In the genomic region with DNA sequence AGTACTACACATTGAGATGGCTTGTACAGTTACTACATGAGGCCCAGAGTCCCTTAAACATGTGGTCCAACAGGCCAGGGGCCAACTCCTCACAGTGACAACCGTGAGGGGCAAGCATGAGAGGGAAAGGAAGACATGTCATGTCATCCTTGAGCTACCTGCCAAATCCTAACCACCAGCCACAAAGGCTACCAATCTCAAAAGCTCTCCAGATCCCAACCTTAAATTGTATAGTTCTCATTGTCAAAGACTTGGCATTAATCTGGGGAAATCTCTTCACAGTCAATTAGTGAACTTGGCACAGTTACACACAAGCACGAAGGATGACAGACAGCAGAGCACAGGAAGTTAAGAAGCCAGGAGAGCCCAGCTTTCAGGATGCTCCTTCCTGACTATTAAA, we compare ENCODE assay signal across 19 mouse cellular contexts. TPM values are rescaled to one million over a fixed set of nuclear protein-coding genes. Genes with fewer than 3 reads are reported as not detected.
DNase-seq lines count a peak whose midpoint lies in the region; ATAC-seq and TF ChIP-seq lines count a peak whose summit lies in the region.
"Had no signal": no experiment of that assay in that cellular context is flagged by ENCODE, and none has a peak within 500 bp of the region (broad histone marks: within the 10 kb centered on the region; RNA-seq: fewer than 3 reads in every experiment).

No protein-coding gene starts in this region.

- no peak overlapping the region for H3K27ac ChIP-seq in forebrain, embryonic 12.5 days
- no peak overlapping the region for H3K27ac ChIP-seq in forebrain, embryonic 10.5 days
- no peak overlapping the region; the same call in 1 of the 2 replicates for H3K27ac ChIP-seq in lung, embryonic 14.5 days (ENCODE audit: low read depth)
- H3K27ac ChIP-seq in forebrain, embryonic 15.5 days (replicated peaks), result no peak overlapping the region
- H3K27ac ChIP-seq in midbrain, embryonic 15.5 days, result no peak overlapping the region
- H3K27ac ChIP-seq: limb, embryonic 15.5 days had no signal

- H3K4me2 ChIP-seq in forebrain, embryonic 12.5 days, result no peak overlapping the region
- H3K4me2 ChIP-seq in lung, embryonic 14.5 days, result no peak overlapping the region
- no peak overlapping the region for H3K4me2 ChIP-seq in forebrain, embryonic 15.5 days (replicated peaks)
- no peak overlapping the region for H3K4me2 ChIP-seq in midbrain, embryonic 15.5 days
- H3K4me2 ChIP-seq: limb, embryonic 15.5 days had no signal

- 60% methylated on average over 2 of the region's 2 CpGs for WGBS in forebrain, embryonic 12.5 days
- WGBS in forebrain, embryonic 10.5 days, result 83% methylated on average over 2 of the region's 2 CpGs
- 23% methylated on average over 2 of the region's 2 CpGs for WGBS in lung, embryonic 14.5 days
- 25% methylated on average over 2 of the region's 2 CpGs for WGBS in forebrain, embryonic 15.5 days
- 34% methylated on average over 2 of the region's 2 CpGs for WGBS in midbrain, embryonic 15.5 days

- H3K27me3 ChIP-seq in forebrain, embryonic 12.5 days, result no peaks in the 10 kb centered on the region
- no peaks in the 10 kb centered on the region for H3K27me3 ChIP-seq in forebrain, embryonic 10.5 days (ENCODE audit: poor library complexity, severe bottlenecking)
- H3K27me3 ChIP-seq in lung, embryonic 14.5 days (ENCODE audit: insufficient read depth, low read length), result no peaks in the 10 kb centered on the region
- H3K27me3 ChIP-seq in forebrain, embryonic 15.5 days, result no peaks in the 10 kb centered on the region
- no peaks in the 10 kb centered on the region for H3K27me3 ChIP-seq in midbrain, embryonic 15.5 days (replicated peaks)
- H3K27me3 ChIP-seq: limb, embryonic 15.5 days had no signal

- H3K9ac ChIP-seq in forebrain, embryonic 12.5 days, result no peak overlapping the region
- H3K9ac ChIP-seq in lung, embryonic 14.5 days, result no peak overlapping the region
- no peak overlapping the region for H3K9ac ChIP-seq in forebrain, embryonic 15.5 days (replicated peaks)
- no peak overlapping the region for H3K9ac ChIP-seq in midbrain, embryonic 15.5 days
- H3K9ac ChIP-seq: limb, embryonic 15.5 days had no signal

- ATAC-seq in forebrain, embryonic 12.5 days (ENCODE audit: low FRiP score), result peak; percentile 53; the same call in 1 of the 2 replicates
- ATAC-seq in lung, embryonic 14.5 days (ENCODE audit: insufficient read depth), result peak; percentile 28; the same call in 1 of the 2 replicates
- ATAC-seq in forebrain, embryonic 15.5 days (replicated peaks), result peak; percentile 63; the same call in 1 of the 2 replicates
- peak; percentile 71 for ATAC-seq in midbrain, embryonic 15.5 days (replicated peaks)
- ATAC-seq: inflammation-experienced regulatory T-cells, adult 6 months had no signal

- no peak for TF ChIP-seq CTCF in lung, embryonic 14.5 days (IDR thresholded peaks at IDR 0.05; ENCODE audit: low read depth)

- no peaks in the 10 kb centered on the region for H3K36me3 ChIP-seq in forebrain, embryonic 12.5 days (replicated peaks)
- H3K36me3 ChIP-seq in forebrain, embryonic 10.5 days (replicated peaks), result no peaks in the 10 kb centered on the region
- no peaks in the 10 kb centered on the region for H3K36me3 ChIP-seq in lung, embryonic 14.5 days (ENCODE audit: insufficient read depth)
- H3K36me3 ChIP-seq in forebrain, embryonic 15.5 days, result no peaks in the 10 kb centered on the region
- no peaks in the 10 kb centered on the region for H3K36me3 ChIP-seq in midbrain, embryonic 15.5 days (replicated peaks)
- H3K36me3 ChIP-seq: limb, embryonic 15.5 days had no signal

- peaks cover 7% of the 10 kb centered on the region; the same call in 1 of the 2 replicates for H3K4me1 ChIP-seq in forebrain, embryonic 12.5 days
- no peaks in the 10 kb centered on the region for H3K4me1 ChIP-seq in forebrain, embryonic 10.5 days
- peaks cover 9% of the 10 kb centered on the region; the same call in 1 of the 2 replicates for H3K4me1 ChIP-seq in lung, embryonic 14.5 days (ENCODE audit: insufficient read depth)
- H3K4me1 ChIP-seq in forebrain, embryonic 15.5 days, result peaks cover 5% of the 10 kb centered on the region
- no peaks in the 10 kb centered on the region for H3K4me1 ChIP-seq in midbrain, embryonic 15.5 days
- H3K4me1 ChIP-seq: limb, embryonic 15.5 days had no signal

- no peak overlapping the region for H3K4me3 ChIP-seq in forebrain, embryonic 12.5 days (replicated peaks)
- no peak overlapping the region for H3K4me3 ChIP-seq in forebrain, embryonic 10.5 days
- H3K4me3 ChIP-seq in lung, embryonic 14.5 days (ENCODE audit: low read depth, low read length), result no peak overlapping the region
- no peak overlapping the region for H3K4me3 ChIP-seq in forebrain, embryonic 15.5 days
- no peak overlapping the region for H3K4me3 ChIP-seq in midbrain, embryonic 15.5 days
- H3K4me3 ChIP-seq: limb, embryonic 15.5 days had no signal

- DNase-seq in forebrain, embryonic 10.5 days (ENCODE audit: extremely low spot score, low spot score), result no peak
- peak; percentile 76 for DNase-seq in lung, embryonic 14.5 days
- no peak for DNase-seq in lung, adult 18-20 months
- DNase-seq in adrenal gland, postnatal 14 days, result no peak
- no peak for DNase-seq in cerebellum, postnatal 36 days
- DNase-seq: adrenal gland, adult 8-10 months; cerebellum, adult 2 months; heart, adult 18-20 months; heart, postnatal 10 days; kidney, adult 8-10 months; kidney, postnatal 4 days; thymus, postnatal 36 days had no signal

- no peaks in the 10 kb centered on the region for H3K9me3 ChIP-seq in forebrain, embryonic 12.5 days
- no peaks in the 10 kb centered on the region for H3K9me3 ChIP-seq in forebrain, embryonic 10.5 days
- no peaks in the 10 kb centered on the region for H3K9me3 ChIP-seq in lung, embryonic 14.5 days (ENCODE audit: low read depth, low read length)
- H3K9me3 ChIP-seq in forebrain, embryonic 15.5 days, result no peaks in the 10 kb centered on the region
- no peaks in the 10 kb centered on the region for H3K9me3 ChIP-seq in midbrain, embryonic 15.5 days
- H3K9me3 ChIP-seq: limb, embryonic 15.5 days had no signal

RNA-seq across cellular contexts. Expression of a gene that starts 15.4 kb away (rescaled TPM):
- polyA plus RNA-seq in forebrain, embryonic 12.5 days (2016; fragmentation: Nextera tagmentation; extraction: Ambion mirVana), result 4.3 and 5.0 TPM in 2 replicates
- 8.8 and 10.7 TPM in 2 replicates for polyA plus RNA-seq in forebrain, embryonic 10.5 days (2016; fragmentation: Nextera tagmentation; extraction: Ambion mirVana)
- 84.5 and 91.3 TPM in 2 replicates for polyA plus RNA-seq in lung, embryonic 14.5 days (2014; fragmentation: Nextera tagmentation; extraction: Ambion mirVana)
- polyA plus RNA-seq in forebrain, embryonic 15.5 days (2015; fragmentation: Nextera tagmentation; extraction: Ambion mirVana), result 5.5 and 8.2 TPM in 2 replicates
- polyA plus RNA-seq in midbrain, embryonic 15.5 days (2015; fragmentation: Nextera tagmentation; extraction: Ambion mirVana), result 24.2 and 27.5 TPM in 2 replicates
- total RNA-seq in adrenal gland, postnatal 14 days (2021), result 21.2 and 25.8 TPM in 2 replicates
- total RNA-seq: megakaryocyte, adult 5-6 weeks; MEL had no signal
